Mouse (Mus musculus): ENCODE results near the gene Eefsec.

Eefsec gene

DNA sequence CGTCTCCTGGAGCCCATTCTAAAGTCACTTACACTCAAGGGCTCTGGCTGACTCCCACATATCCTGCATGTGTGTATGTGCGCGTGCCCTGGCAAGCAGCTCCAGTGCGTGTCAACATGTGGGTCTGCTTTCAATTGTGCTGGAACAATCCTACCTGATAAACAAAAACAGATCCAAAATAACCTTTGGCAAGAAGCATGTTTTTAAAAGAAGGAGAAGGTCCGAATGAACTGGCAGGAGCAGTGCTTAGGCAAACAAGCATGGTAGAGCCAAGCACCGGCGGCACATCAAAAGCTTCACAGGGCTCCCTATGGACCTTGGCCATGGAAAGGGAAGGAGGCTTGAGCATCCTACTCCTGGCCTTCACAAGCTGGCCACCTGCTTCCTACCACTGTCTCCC is 105.6 kb downstream of the Eefsec start:
- DNase-seq: no peak

DNA sequence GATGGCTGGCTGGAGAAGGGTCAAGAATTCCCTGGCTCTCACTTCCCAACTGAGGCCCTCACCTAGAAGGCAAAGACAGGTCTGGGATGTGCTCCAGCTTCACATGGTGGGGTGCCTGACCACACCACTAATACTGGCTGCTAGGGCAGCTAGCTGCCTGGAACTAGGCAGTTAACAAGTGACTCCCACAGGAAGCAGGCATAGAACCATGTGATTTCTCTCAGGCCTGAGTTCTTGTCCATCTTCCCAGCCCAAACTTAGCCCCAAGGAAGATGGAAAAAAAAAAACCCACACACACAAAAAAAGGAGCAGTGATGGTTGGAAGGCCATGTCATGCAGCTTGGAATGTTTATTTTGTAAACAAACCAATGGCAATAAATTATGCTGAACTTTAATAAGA is 117.0 kb downstream of the Eefsec start:
- DNase-seq: no peak

DNA sequence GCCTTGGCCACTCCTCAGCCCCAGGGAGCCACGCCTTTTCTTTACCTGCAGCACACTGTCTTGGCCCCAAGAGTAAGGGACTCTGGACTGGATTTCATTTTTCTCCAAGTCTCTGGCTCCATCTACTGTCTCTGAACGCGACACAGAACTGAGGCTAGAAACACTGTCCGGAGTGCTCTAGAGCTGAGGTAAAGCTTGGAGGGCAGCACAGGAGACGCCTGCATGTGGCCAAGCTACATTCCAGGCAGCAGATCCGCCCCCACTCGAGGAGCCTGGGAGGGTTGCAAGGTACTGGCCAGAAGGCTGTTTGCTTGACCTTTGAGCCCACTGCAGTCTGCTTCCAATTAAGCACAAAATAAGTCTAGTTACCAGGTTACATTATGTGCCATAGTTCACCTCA is 124.5 kb downstream of the Eefsec start:
- no peak for DNase-seq

DNA sequence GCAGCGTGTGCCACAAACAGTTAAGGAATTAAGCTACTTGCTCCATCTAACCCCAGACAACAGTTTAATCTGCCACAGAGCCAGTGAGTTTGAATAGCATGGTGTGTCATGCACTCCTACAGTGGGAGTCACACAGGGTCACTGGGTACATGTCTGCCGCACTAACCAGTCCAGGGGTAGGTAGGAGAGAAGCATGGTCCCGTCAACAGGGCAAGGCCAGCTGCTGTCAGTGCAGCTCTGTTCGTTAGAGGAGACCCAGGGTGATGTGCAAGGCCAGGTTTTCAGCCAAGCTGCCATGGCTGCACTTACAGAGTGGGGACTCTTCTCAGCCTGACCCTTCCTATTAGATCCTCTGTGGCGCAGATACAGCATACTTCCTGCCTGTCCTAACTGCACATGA is 125.1 kb downstream of the Eefsec start:
- DNase-seq: no peak

DNA sequence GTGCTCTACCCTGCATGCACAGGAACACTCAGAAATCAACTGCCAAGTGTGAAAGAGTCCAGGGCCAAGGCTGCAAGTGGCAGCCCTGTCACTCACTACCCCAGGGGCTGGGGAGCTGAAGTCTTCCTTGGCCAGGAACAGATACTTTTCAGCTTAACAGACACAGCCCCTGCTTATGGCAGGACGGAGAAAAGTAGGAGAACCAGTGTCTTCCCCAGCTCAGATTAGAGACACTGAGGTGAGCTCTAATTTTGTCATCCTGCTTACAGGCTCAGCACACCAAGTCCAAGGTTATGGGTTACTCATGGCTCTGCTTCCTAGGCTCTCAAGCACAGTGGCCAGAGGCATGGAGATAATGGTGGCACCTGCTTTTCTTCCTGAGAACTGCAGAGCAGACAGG is 126.6 kb downstream of the Eefsec start:
- no peak for DNase-seq

DNA sequence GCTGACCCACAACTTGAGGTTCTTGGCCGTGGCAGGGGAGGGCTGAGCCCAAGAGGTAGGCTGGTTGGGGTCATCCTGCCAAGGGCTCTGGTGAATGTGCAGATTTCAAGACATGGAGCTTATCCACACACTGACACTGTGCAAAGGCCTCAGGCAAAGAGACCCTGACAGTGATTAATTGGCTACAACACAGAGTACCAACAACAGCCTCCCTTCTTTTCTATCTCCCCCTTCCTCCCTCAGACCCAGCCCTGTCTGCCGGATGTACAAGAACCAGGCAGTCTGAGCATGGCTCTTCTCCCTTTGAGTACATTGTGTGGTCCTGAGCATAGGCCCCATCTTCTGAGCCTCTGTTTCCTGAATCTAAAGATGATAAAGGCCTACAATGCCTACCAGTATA is 131.0 kb downstream of the Eefsec start:
- no peak for DNase-seq

DNA sequence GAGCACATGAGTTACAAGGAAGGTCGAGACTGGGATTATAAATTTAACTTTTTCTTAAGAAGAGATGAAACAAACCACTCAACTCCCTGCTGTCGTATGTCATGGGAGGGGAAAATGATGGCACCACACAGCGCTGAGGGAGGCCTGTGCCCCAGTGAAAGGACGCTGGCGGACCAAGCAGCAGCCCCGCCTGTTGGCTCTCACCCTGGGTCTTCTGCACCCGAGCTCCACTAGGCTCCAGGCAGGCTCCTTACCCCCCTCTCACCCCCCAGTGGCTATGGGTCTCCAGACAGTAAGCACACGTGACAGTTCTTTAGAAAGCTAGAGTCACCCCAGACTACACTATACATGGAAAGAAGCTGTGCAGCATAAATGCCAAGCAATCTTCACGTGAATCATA is 132.4 kb downstream of the Eefsec start:
- DNase-seq: no peak

DNA sequence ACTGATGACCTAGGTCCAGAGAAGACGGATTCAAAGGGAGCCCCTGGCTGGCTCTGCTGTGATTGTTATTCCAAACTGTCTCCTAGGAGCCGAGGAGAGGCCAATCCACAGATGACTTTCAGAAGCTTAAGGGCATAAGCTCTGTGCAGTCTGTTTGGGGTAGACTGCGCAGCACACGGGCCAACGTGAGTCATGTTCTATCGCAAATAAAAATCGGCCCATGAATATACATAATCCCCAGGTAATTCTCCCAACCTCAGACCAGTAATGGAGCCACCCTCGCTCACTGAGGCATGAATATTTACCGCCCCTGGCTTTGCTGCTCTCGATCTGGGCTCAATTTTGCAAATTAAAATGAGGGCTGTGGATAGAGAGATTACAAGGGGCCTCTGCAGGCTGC is 134.7 kb downstream of the Eefsec start:
- DNase-seq: no peak

DNA sequence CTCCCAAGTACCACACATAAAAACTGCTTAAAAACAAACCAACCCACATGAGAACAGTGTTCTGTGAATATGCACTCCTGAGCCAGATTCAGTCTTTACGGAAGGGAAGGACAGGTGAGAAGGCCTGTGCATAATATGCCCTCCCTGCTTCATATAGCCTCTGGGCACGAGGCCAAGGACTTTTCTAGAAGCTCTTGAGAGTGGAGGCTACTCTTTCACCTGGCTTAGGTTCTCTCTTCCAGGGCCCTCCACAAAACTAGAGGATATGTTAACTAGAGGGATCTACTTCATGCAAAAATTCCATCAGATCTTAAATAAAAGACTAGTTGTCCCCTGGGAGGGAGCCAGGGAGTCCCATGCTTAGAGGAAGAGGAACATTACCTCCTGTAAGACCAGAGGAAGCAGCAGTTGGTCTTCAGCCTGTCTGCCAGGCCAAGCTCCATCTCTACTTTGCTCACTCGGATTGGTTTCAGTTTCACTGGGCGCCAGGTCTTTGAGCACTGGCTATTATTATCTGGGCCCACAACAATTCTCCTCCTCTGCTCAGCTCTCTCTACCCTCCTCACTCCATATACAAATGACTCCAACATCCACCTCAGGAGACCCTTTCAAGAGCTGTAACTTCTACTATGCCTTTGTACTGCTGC is 140.1 kb downstream of the Eefsec start:
- no peak for DNase-seq

DNA sequence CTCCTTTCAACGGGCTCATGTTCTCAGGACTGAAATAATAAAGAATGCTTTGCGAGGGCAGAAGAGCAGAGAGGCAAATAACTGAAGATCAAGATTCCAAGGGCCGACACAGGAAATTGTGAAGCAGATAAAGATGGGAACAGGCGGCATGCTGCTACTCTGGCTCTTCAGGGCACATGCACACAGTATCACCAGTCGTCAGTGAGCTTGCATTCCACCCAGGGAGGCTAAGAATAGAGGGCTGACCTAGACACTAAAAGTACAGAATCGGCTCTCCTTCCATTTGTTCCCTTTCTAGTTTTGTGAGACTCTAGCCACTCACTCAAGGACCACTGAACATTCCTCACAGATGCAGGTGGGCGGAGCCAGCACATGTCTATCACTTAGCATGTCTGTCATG is 145.1 kb downstream of the Eefsec start:
- DNase-seq: no peak

DNA sequence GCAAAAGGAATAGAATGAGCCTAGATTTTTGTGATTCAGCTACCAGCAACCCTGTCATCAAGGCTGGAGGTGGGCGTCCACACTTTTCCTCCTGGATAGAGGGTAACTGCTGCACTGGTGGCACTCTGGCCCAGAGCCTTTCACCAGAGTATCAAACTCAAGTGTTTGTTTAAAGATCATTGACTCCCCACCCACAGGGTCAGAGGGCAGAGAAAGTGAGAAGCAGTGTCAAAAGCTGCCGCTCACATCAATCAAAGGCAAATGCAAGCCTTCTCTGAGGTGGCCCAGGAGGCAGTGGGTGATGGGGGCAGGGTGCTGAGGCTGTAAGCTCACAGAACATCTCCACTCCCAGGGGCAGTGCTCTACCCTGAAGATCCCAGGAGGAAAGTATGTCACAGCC is 146.8 kb downstream of the Eefsec start:
- DNase-seq: no peak

DNA sequence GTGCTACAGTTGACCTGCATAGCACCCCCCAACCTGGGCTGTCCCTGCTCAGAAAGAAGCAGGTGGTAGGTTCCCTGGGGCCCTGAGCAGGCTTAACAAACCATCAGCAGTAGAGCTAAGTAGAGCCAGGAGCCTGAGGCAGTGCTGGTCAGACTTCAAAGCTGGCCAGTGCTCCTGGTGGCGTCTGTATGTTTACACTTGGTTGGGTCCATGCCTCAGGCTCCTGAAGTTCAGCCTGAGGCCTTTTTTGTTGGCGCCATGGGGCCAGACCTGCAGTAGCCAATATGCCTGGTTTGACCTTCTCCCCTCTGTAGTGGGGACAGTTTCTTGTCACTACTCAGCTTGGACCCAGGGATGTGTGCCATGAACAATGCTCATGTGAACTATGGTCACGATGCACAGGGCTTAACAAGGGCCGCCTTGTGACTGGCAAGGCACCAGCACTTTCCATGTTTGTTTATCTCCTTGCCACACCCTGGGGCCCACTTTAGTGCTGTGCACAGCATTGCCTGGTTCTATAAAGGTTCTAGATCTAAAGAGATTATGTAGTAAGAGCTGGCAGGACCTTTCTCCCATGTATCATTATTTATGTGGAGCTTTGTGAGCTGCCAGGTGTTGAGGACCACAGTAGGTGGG is 153.9 kb downstream of the Eefsec start:
- no peak for DNase-seq

DNA sequence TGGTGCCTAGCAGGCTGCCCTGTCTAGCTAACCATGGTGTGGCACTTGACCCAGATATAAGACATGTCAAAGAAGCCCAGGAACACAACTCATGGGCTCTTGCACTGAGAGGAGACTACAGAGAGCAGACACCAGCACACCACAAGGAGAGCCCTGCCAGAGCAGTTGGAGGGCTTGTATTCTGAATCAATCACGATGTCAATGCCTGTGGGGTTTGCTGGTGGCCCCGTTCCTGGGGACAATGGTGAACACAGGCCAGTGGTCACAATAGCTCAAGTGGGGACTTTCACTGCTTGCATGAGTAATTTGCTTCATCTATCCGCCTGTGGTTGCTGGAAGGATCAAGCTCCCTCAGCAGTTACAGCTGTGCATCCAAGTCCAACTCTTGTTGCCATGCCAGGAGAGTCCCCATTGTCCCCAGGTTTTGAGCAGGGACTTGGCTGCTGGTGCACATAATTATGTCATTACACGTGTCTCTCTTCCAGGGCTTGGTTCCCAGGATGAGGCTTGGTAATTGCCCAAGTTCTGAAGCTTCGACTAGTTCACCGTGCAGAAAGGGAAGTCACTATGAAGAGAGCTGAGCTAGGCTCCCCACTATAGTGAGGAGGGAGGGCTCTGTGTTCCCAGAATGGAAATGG is 156.1 kb downstream of the Eefsec start:
- no peak for DNase-seq

DNA sequence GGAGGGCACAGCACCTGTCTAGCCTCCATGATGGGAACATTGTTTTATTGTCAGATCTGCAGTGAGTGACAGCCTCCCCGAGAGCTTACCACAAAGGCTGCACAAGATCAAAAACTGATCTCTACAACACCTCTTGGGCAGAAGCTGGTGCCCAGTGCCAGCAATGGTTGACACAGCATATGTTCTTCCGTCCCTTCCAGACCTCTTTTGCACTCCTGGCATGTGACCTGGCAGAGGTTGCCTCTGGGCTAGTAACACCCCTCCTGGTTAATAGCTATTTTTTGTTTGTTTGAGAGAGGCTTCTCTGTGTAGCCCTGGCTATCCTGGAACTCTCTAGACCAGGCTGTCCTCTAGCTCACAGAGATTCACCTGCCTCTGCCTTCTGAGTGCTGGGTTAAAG is 168.2 kb downstream of the Eefsec start:
- DNase-seq: no peak

DNA sequence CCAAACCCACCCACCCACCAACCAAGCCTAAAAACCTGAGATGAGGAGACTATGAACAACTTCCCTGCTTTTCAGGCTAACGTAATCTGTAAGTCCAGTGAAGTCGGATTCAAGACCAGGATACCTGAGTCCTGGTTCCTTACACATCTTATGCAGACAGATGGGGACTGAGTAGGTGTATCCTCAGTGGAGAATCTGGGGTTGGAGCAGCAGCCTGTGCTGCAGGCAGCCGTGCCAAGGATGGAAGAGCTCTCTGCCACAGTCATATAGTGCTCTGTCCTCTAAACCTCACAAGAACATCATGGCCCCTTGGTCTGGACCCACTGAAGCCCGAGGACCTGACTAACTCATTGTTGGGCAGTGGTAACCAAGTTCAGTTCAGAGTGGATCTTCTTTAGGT is 169.1 kb downstream of the Eefsec start:
- no peak for DNase-seq

DNA sequence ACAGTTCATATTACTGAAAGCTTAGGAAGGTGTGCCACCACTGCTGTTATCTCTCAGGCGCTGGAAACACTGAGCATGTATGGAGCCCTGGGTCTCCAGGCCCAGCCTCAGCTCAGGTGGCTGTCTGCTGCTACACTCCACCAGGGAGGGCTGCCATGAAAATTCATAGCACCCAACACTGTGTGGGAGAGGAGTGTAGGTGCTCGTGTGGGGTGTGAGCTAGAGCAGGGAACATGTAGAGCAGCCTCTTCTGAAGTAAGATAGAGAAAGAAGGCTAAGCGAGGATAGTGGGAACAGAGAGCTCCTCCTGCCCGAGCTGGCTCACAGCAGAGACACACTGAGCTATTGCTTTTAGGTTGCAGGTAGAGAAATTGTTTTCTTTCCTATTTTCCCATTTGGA is 170.1 kb downstream of the Eefsec start:
- no peak for DNase-seq

DNA sequence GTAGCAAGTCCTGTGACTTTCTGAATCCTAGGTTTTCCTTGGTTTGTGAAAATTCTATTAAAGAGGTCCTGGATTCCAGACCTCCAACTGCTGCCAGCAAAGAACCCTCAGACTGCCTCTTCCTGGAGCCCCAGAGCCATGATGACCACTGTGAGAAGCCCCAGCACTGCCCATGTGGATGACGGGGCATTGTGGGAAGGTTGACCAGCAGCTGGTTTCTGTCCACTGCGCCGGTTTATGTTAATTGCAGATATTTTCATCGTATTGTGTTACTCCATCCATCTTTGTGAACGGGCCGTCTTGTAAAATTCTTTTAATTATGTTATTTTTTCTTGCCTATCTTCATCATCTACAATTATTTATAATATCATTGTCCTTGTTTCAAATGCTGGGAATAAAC is 171.7 kb downstream of the Eefsec start:
- no peak for DNase-seq

DNA sequence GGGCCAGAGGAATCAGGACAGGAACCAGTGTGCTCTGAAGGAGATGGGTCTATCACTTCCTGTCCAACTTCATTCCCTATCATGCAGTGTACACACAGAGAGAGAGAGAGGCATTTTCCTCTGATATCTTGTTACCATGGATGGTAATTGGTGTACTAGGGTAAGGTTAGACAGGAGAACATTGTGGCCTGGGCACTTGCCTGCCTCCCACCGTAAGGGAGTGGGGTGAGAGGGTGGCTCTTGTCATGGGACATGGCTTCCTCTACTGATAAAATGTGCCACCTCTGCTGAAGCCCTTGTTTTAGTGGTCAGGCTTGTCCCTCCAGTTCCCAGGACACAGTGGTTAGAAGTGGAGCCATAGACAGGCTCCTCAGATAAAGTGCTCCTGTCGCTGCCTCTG is 178.4 kb downstream of the Eefsec start:
- DNase-seq: no peak

DNA sequence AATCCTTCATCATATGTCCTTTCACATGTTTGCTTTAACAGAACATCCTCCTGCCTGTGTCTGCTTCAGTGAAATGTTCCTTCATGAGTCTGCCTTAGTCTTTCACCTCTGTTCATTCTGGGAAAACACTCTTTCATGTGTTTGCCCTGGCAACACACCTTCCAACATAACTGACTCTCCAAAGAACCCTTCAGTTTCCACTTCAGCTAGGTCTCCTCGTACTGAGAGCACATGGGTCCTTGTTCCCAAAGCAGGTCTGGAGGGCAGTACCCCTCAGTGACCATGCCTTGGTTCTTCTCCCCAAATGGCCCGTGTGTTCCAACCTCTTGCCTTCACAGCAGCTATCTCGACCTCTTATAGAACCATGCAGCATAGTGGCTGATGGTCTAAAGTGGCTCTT is 179.3 kb downstream of the Eefsec start:
- DNase-seq: no peak

DNA sequence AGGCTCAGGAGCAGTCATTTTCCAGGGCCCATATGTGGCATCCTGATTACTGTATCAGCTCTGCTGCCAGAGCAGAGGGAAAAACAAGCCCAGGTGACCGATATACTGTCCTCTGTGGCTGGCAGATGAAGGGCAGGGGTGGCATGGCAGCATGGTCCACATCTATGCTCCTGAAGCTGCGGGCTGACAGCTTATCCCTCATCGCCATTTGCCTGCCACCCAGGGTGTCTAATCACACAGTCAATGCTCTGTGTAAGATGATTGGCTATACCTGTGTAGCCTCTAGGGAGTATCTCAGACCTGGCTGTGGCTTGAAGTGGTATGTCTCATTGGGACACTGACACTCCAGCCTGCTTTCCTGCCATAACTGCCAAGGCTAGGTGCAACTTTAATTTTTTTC is 180.3 kb downstream of the Eefsec start:
- no peak for DNase-seq

DNA sequence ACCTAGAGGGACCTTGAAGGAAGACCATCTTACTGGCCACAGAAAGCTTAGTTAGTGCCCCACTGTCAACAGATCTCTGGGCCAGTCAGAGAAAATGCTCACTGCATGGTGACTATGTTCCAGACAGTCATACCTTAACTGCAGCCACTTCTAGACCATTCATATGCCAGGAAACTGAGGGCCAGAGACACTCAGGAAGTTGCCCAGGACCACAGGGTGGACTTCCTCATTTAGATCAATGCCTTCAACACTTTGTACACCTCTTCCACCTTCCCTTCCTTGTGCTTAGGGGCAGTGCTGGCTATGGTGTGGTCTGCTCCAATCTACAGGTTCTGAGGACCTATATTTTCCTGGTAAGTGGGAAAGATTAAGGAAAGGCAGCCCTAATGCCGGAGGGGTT is 181.0 kb downstream of the Eefsec start:
- DNase-seq: no peak

DNA sequence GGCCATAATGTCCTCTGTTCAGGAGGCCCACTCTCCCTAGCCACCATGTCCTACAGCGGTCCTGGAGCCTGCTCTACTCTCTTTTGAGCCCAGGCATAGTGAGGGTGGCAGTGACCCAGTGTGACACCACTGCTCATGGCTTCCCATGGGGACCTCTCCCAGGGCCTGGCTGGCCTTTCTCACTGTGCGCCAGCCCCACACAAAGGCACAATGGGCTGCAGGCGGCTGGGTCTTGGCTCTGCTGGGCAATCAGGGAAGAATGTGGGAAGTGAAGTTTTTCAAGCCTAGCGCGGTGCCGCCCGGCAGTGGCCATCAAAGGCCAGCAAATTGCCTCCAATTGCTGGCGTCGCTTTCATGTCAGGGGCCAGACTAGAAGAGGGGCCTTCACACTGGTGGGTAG is 184.2 kb downstream of the Eefsec start:
- no peak for DNase-seq

DNA sequence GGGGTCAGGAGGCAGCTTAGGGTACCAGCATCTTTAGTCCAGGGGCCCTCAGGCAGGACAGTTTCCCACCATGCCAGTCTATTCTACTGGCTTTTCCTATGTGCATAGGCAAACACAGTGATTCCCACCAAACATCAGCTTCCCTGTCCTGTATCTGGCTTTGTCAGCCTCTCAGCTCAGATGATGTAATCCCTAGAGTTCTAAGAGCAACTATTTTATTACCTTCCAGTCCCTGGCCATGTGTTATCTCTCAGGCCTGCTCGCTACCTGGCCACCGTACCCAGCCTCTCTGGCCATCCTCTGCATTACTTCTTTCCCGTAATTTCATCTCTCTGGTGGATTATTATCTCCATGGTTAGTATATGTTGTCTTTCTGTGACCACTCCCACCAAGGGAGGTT is 185.7 kb downstream of the Eefsec start:
- DNase-seq: no peak

DNA sequence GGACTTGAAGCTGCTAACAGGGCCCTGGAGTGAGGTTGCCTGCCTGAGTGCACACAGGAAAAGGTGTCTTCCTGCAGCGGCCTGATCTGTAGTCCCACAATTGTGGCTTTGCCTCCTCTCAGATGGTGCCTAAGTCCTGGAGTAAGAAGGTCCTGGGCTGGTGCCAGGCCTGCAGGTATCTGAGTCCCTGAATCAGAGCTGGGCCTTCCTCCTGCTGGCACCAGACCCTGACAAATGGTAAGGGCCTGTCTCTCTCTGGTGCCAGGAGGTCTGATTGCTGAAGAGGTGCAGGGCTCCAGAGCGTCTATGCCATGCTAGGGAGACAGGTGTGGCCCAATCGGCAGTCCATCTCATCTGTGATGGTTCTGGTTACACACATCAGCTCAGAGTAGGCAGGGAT is 186.7 kb downstream of the Eefsec start:
- no peak for DNase-seq

DNA sequence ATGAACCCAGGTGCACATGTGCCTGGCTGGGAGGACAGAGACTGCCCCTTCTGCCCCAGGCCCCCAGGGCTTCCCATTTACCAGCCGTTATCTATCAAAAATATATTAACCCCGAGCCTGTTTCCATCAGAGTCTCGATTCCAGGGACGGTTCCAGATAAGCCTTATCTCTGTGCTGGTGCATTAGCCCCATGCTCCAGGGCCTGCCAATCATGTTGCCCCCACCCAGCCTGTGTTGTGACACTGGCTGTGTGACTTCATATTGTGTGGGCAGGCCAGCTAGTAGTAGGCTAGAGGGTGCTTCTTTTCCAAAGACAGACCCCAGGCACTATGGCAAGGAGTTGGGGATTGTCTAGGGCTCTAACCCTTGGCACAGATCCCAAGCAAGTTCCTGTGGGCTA is 190.9 kb downstream of the Eefsec start:
- DNase-seq: no peak

Measured in thymus, postnatal 25 days (tissue).